ENCODE assay signal across 22 mouse cellular contexts in the genomic region with DNA sequence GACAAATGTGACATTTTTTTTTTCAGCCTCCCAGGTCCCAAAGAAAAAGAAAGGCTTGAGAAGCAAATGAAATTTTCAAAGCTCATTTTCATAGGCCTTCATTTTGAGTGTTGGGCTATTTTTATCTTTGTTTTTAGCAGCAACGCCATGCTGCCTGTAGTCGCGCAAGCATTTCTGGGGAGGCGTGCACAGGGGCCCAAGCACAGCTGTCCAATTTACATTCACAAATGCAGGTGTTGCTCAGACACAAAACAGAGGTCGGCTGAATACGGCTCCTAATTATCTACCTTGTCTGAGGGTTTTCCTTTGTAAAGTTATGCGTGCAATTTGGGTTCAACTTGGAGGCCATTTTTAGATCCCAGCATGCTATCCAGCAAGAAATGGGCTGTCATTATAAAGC. TPM values are rescaled to one million over a fixed set of nuclear protein-coding genes. Genes with fewer than 3 reads are reported as not detected.
DNase-seq lines count a peak whose midpoint lies in the region; ATAC-seq and TF ChIP-seq lines count a peak whose summit lies in the region.
"Had no signal": no experiment of that assay in that cellular context is flagged by ENCODE, and none has a peak within 500 bp of the region (broad histone marks: within the 10 kb centered on the region; RNA-seq: fewer than 3 reads in every experiment).

No protein-coding gene starts in this region.

- TF ChIP-seq CTCF in CH12.LX (conservative IDR thresholded peaks at IDR 0.05 in 1 of 2, IDR thresholded peaks at IDR 0.05 in 1 of 2; ENCODE audit: low read depth in 2 of 2, low read length in 2 of 2): no peak
- TF ChIP-seq CTCF in thymus, adult 2 months (IDR thresholded peaks at IDR 0.05; ENCODE audit: borderline replicate concordance, control insufficient read depth, extremely low read depth, insufficient read depth, low read length, poor library complexity): no peak

- peak; percentile 25; the same call in 1 of the 2 replicates for TF ChIP-seq EP300 in CH12.LX (IDR thresholded peaks at IDR 0.05; ENCODE audit: low read length)

- dilution Hi-C loops in CH12.LX (cut with MboI; ENCODE audit: extremely low pct_ligation_motif_present, extremely low pct_unique_long_range_greater_than_20kb, low sequenced_read_pairs): no loop called here

- no peak overlapping the region for H3K4me2 ChIP-seq in heart, embryonic 12.5 days
- H3K4me2 ChIP-seq in kidney, embryonic 15.5 days: no peak overlapping the region
- H3K4me2 ChIP-seq in CH12.LX (ENCODE audit: insufficient read depth, low read depth, poor library complexity, severe bottlenecking): no peak overlapping the region
- H3K4me2 ChIP-seq: hindbrain, embryonic 13.5 days; neural tube, embryonic 12.5 days had no signal

- H3K4me1 ChIP-seq in heart, embryonic 12.5 days (replicated peaks): peaks cover 40% of the 10 kb centered on the region
- peaks cover 17% of the 10 kb centered on the region for H3K4me1 ChIP-seq in kidney, embryonic 15.5 days
- H3K4me1 ChIP-seq in CH12.LX (ENCODE audit: control insufficient read depth in 1 of 2, insufficient read depth in 2 of 2): peaks cover 8 to 38% of the 10 kb centered on the region in 2 experiments; a peak in 3 of 4 replicates
- H3K4me1 ChIP-seq in thymus, adult 2 months (replicated peaks; ENCODE audit: control insufficient read depth, insufficient read depth, low read length): no peaks in the 10 kb centered on the region

- no peak for DNase-seq in heart, adult 9 months (ENCODE audit: low spot score in 2 of 2)
- DNase-seq in kidney, postnatal 10 days: no peak
- DNase-seq in CH12.LX (ENCODE audit: extremely low read depth): peak; percentile 55
- DNase-seq in hindlimb bud, embryonic 11.5 days (ENCODE audit: extremely low spot score, low read depth, low spot score): peak; percentile 42
- DNase-seq in thymus, adult 2 months: no peak
- DNase-seq: B cell, adult 2 months; cerebellum, adult 8-10 months; gastrocnemius, postnatal 14 days; liver, postnatal 0 days; lung, postnatal 14 days; right cerebral cortex, postnatal 4 days; thymus, postnatal 25 days had no signal

- no peak overlapping the region for H3K9ac ChIP-seq in heart, embryonic 12.5 days
- H3K9ac ChIP-seq in kidney, embryonic 15.5 days: no peak overlapping the region
- no peak overlapping the region for H3K9ac ChIP-seq in CH12.LX (ENCODE audit: insufficient read depth, low read depth)
- H3K9ac ChIP-seq: hindbrain, embryonic 13.5 days; liver, postnatal 0 days; neural tube, embryonic 12.5 days had no signal

- peak overlapping the region; percentile 59; the same call in 1 of the 2 replicates for H3K27ac ChIP-seq in heart, embryonic 12.5 days (ENCODE audit: poor library complexity, severe bottlenecking)
- 0 out of 2 replicates have a peak overlapping the region, but pooled peaks have one; percentile 38 for H3K27ac ChIP-seq in kidney, embryonic 15.5 days
- no peak overlapping the region for H3K27ac ChIP-seq in CH12.LX (ENCODE audit: insufficient read depth, low read depth)
- no peak overlapping the region for H3K27ac ChIP-seq in thymus, adult 2 months (ENCODE audit: control insufficient read depth, insufficient read depth, low read length)
- H3K27ac ChIP-seq: hindbrain, embryonic 13.5 days; neural tube, embryonic 12.5 days; stomach, postnatal 0 days had no signal

- ATAC-seq in heart, embryonic 12.5 days (ENCODE audit: insufficient number of reproducible peaks, low FRiP score): no peak
- ATAC-seq in kidney, embryonic 15.5 days (replicated peaks; ENCODE audit: low FRiP score): no peak
- ATAC-seq: intestine, embryonic 16.5 days; liver, postnatal 0 days had no signal

- H3K36me3 ChIP-seq in heart, embryonic 12.5 days: no peaks in the 10 kb centered on the region
- no peaks in the 10 kb centered on the region for H3K36me3 ChIP-seq in kidney, embryonic 15.5 days
- H3K36me3 ChIP-seq in CH12.LX (replicated peaks in 1 of 2; ENCODE audit: control insufficient read depth in 1 of 2, insufficient read depth in 1 of 2, low read length in 1 of 2): no peaks in the 10 kb centered on the region
- H3K36me3 ChIP-seq in thymus, adult 2 months (ENCODE audit: control insufficient read depth, insufficient read depth, low read length): no peaks in the 10 kb centered on the region

- H3K27me3 ChIP-seq in heart, embryonic 12.5 days (replicated peaks): no peaks in the 10 kb centered on the region
- no peaks in the 10 kb centered on the region for H3K27me3 ChIP-seq in kidney, embryonic 15.5 days
- H3K27me3 ChIP-seq in CH12.LX (replicated peaks): no peaks in the 10 kb centered on the region
- no peaks in the 10 kb centered on the region for H3K27me3 ChIP-seq in thymus, adult 2 months (ENCODE audit: control insufficient read depth, insufficient read depth, low read length)
- H3K27me3 ChIP-seq: hindbrain, embryonic 13.5 days; neural tube, embryonic 12.5 days had no signal

- in situ Hi-C loops in CH12.LX (cut with MboI; ENCODE audit: low pct_ligation_motif_present, low pct_unique_long_range_greater_than_20kb, low sequenced_read_pairs): no loop called here

- no peaks in the 10 kb centered on the region for H3K79me2 ChIP-seq in CH12.LX (replicated peaks; ENCODE audit: control insufficient read depth, extremely low read depth, insufficient read depth, poor library complexity, severe bottlenecking)

- TF ChIP-seq POLR2A in CH12.LX (IDR thresholded peaks at IDR 0.05; ENCODE audit: low read depth, low read length): no peak
- TF ChIP-seq POLR2A in thymus, adult 2 months (IDR thresholded peaks at IDR 0.05; ENCODE audit: control insufficient read depth, extremely low read depth, insufficient read depth, low read length, poor library complexity): no peak

- no peak overlapping the region for H3K4me3 ChIP-seq in heart, embryonic 12.5 days
- H3K4me3 ChIP-seq in kidney, embryonic 15.5 days (replicated peaks): no peak overlapping the region
- no peak overlapping the region for H3K4me3 ChIP-seq in CH12.LX (replicated peaks in 1 of 3; ENCODE audit: low read depth in 2 of 3, low read length in 2 of 3, poor library complexity in 1 of 3)
- H3K4me3 ChIP-seq in thymus, adult 2 months (ENCODE audit: control insufficient read depth, insufficient read depth, low read length): no peak overlapping the region
- H3K4me3 ChIP-seq: forebrain, embryonic 10.5 days; hindbrain, embryonic 13.5 days; megakaryocyte, embryonic 14.5 days; neural tube, embryonic 12.5 days had no signal

- no peak for TF ChIP-seq RAD21 in CH12.LX (IDR thresholded peaks at IDR 0.05; ENCODE audit: low read depth, low read length)

- WGBS in heart, embryonic 12.5 days: 56% methylated on average over 7 of the region's 7 CpGs
- 79% methylated on average over 7 of the region's 7 CpGs for WGBS in kidney, embryonic 15.5 days
- 83% methylated on average over 7 of the region's 7 CpGs for whole genome bisulfite sequencing in thymus, adult 2 months

- H3K9me3 ChIP-seq in heart, embryonic 12.5 days (replicated peaks): no peaks in the 10 kb centered on the region
- no peaks in the 10 kb centered on the region for H3K9me3 ChIP-seq in kidney, embryonic 15.5 days (replicated peaks)
- H3K9me3 ChIP-seq in CH12.LX (replicated peaks; ENCODE audit: low read length): no peaks in the 10 kb centered on the region
- H3K9me3 ChIP-seq: forebrain, embryonic 10.5 days; hindbrain, embryonic 13.5 days; megakaryocyte, embryonic 14.5 days; neural tube, embryonic 12.5 days had no signal

TF ChIP-seq in CH12.LX, 34 proteins besides CTCF, POLR2A, EP300 and RAD21:
- TF ChIP-seq ZNF384 (IDR thresholded peaks at IDR 0.05; ENCODE audit: low read depth, low read length) (no peak; the same call in 1 of the 2 replicates), PAX5 (IDR thresholded peaks at IDR 0.05; ENCODE audit: low read length) (no peak), CHD1 (IDR thresholded peaks at IDR 0.05; ENCODE audit: low read depth, low read length) (no peak), KAT2A (IDR thresholded peaks at IDR 0.05; ENCODE audit: insufficient replicate concordance, low read length) (no peak), CHD2 (IDR thresholded peaks at IDR 0.05; ENCODE audit: low read length) (no peak), IRF4 (IDR thresholded peaks at IDR 0.05; ENCODE audit: low read depth, low read length) (no peak), SMC3 (IDR thresholded peaks at IDR 0.05; ENCODE audit: low read depth, low read length) (no peak), HCFC1 (IDR thresholded peaks at IDR 0.05; ENCODE audit: low read depth, low read length) (no peak), TCF12 (IDR thresholded peaks at IDR 0.05; ENCODE audit: low read depth, low read length) (peak; percentile 70), MAZ (IDR thresholded peaks at IDR 0.05; ENCODE audit: low read depth, low read length) (no peak), BHLHE40 (IDR thresholded peaks at IDR 0.05; ENCODE audit: low read depth, low read length) (peak; percentile 72), ETS1 (conservative IDR thresholded peaks at IDR 0.05; ENCODE audit: low read depth, low read length) (peak; percentile 65; the same call in 1 of the 2 replicates), MEF2A (IDR thresholded peaks at IDR 0.05; ENCODE audit: borderline replicate concordance, low read depth, low read length) (peak; percentile 84), E2F4 (IDR thresholded peaks at IDR 0.05; ENCODE audit: insufficient replicate concordance, low read depth, low read length) (no peak)

RNA-seq across cellular contexts. Expression of gene Sobp, which starts 49.8 kb away (rescaled TPM):
- 2.8 and 3.1 TPM in 2 replicates for polyA plus RNA-seq in heart, embryonic 12.5 days (2016; fragmentation: Nextera tagmentation; extraction: Ambion mirVana)
- 2.1 TPM in 2 replicates for polyA plus RNA-seq in kidney, embryonic 15.5 days (2015; fragmentation: Nextera tagmentation; extraction: Ambion mirVana)
- total RNA-seq in CH12.LX (2012; rRNA removed): 0.04 TPM in 2 replicates
- 0.08 and 0.22 TPM in 2 replicates for total RNA-seq in CH12.LX (2014; rRNA removed)
- polyA plus RNA-seq in CH12.LX (2012; ENCODE audit: insufficient read length, low read depth): 0.56 and 0.77 TPM in 2 replicates
- polyA plus RNA-seq in thymus, adult 2 months (2012; rRNA removed): 0.40 and 0.45 TPM in 2 replicates
- total RNA-seq: liver, adult 2 months; monocyte, adult 5-6 weeks had no signal

RNA-seq across cellular contexts. Expression of gene 9030612E09Rik, which starts 49.9 kb away (rescaled TPM):
- polyA plus RNA-seq in heart, embryonic 12.5 days (2016; fragmentation: Nextera tagmentation; extraction: Ambion mirVana): 0.23 and 0.45 TPM in 2 replicates
- 0.71 and 0.96 TPM in 2 replicates for polyA plus RNA-seq in kidney, embryonic 15.5 days (2015; fragmentation: Nextera tagmentation; extraction: Ambion mirVana)
- total RNA-seq in CH12.LX (2012; rRNA removed) (not detected in 2 replicates), CH12.LX (2014; rRNA removed) (0.15 TPM in 1 of 2 replicates, not detected in the other)
- not detected in 2 replicates for polyA plus RNA-seq in CH12.LX (2012; ENCODE audit: insufficient read length, low read depth)
- polyA plus RNA-seq in thymus, adult 2 months (2012; rRNA removed): 0.20 and 0.31 TPM in 2 replicates
- total RNA-seq: liver, adult 2 months; monocyte, adult 5-6 weeks had no signal
- polyA plus RNA-seq: liver, adult 2 months; liver, postnatal 0 days had no signal

Comparison
In these comparisons a context has a peak if more than half of its experiments do, and no peak if none do; other contexts are left out.
1. H3K27ac ChIP-seq: peak in heart, embryonic 12.5 days (single experiment) and kidney, embryonic 15.5 days (single experiment); none in CH12.LX (single experiment) and thymus, adult 2 months (single experiment).
2. DNase-seq: peak in CH12.LX (single experiment) and hindlimb bud, embryonic 11.5 days (single experiment); none in heart, adult 9 months (0 of 2), kidney, postnatal 10 days (single experiment) and thymus, adult 2 months (single experiment).